Mouse (Mus musculus): ENCODE results near the gene Klf15. TPM values are rescaled to one million over a fixed set of nuclear protein-coding genes. Genes with fewer than 3 reads are reported as not detected.

Klf15 gene
- 18.4 and 22.4 TPM in 2 replicates for polyA plus RNA-seq (2015; fragmentation: Nextera tagmentation; extraction: Ambion mirVana)

- Histone ChIP-seq H3K27me3 (peaks cover 56% of the 10 kb centered on the region), H3K9ac (peak within 1 kb of the TSS; percentile 45), H3K27ac (replicated peaks) (peak within 1 kb of the TSS; percentile 85), H3K9me3 (replicated peaks) (no peaks in the 10 kb centered on the region), H3K4me1 (replicated peaks) (peaks cover 14% of the 10 kb centered on the region), H3K36me3 (replicated peaks) (no peaks in the 10 kb centered on the region), H3K4me2 (peak within 1 kb of the TSS; percentile 64), H3K4me3 (replicated peaks) (peak within 1 kb of the TSS; percentile 57)
- ATAC-seq (ENCODE audit: insufficient read depth) = peak; percentile 45
- 2% methylated on average over 70 of the region's 70 CpGs for WGBS (ENCODE audit: insufficient replicate concordance)
Observed at GRCm38 (mm10) chr6:90462181-90462706, at the start of gene Klf15. Gene Klf15, plus strand, starts transcription at chr6:90462576.

GRCm38 (mm10) chr6:90422565-90422964 is 39.8 kb upstream of the Klf15 start:
- peaks cover 10% of the 10 kb centered on the region for H3K27me3 ChIP-seq
- 6% methylated on average over 14 of the region's 14 CpGs for WGBS (ENCODE audit: insufficient replicate concordance)

DNA sequence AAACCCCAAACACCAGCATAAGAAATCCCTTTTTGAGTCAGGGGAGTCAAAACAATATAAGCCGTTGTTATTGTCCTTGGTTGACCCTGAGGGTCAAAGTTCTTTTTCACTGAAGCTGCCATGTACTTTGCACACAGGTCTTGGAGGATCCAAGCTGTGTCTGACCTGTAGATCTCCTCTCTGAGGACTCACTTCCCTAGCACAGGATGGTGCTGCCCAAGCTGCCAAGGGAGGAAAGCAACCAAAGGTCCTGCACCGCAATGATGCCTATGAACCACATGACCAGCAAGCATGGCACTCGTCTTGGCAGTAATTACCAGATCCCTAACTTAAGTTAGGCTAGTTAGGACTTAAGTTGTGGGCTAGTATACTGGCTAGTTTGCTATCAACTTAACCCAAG is 37.0 kb upstream of the Klf15 start:
- H3K4me1 ChIP-seq (replicated peaks) = peaks cover 8% of the 10 kb centered on the region
- 74% methylated on average over 3 of the region's 3 CpGs for WGBS (ENCODE audit: insufficient replicate concordance)
- H3K9me3 ChIP-seq (replicated peaks) = no peaks in the 10 kb centered on the region
- H3K9ac ChIP-seq = no peak overlapping the region
- H3K36me3 ChIP-seq (replicated peaks) = no peaks in the 10 kb centered on the region
- no peak overlapping the region for H3K4me2 ChIP-seq
- no peak overlapping the region for H3K27ac ChIP-seq (replicated peaks)
- H3K4me3 ChIP-seq (replicated peaks) = no peak overlapping the region
- ATAC-seq (ENCODE audit: insufficient read depth) = no peak
- peaks cover 24% of the 10 kb centered on the region for H3K27me3 ChIP-seq

More at GRCm38 (mm10) chr6:90422565-90422964, 39.8 kb upstream of the Klf15 start:
- Histone ChIP-seq H3K4me3 (replicated peaks) (no peak overlapping the region), H3K4me1 (replicated peaks) (peaks cover 8% of the 10 kb centered on the region), H3K27ac (replicated peaks) (no peak overlapping the region), H3K36me3 (replicated peaks) (no peaks in the 10 kb centered on the region), H3K9ac (no peak overlapping the region), H3K9me3 (replicated peaks) (no peaks in the 10 kb centered on the region), H3K4me2 (peak overlapping the region; percentile 42)
- ATAC-seq (ENCODE audit: insufficient read depth) = peak; percentile 70

- H3K36me3 ChIP-seq (replicated peaks) = no peaks in the 10 kb centered on the region
- no peak for ATAC-seq (ENCODE audit: insufficient read depth)
- peaks cover 24% of the 10 kb centered on the region for H3K27me3 ChIP-seq
- H3K4me2 ChIP-seq = no peak overlapping the region
- peaks cover 8% of the 10 kb centered on the region for H3K4me1 ChIP-seq (replicated peaks)
- no peak overlapping the region for H3K9ac ChIP-seq
- WGBS (ENCODE audit: insufficient replicate concordance) = 82% methylated on average over 4 of the region's 4 CpGs
- H3K27ac ChIP-seq (replicated peaks) = no peak overlapping the region
- H3K9me3 ChIP-seq (replicated peaks) = no peaks in the 10 kb centered on the region
- no peak overlapping the region for H3K4me3 ChIP-seq (replicated peaks)
Observed at GRCm38 (mm10) chr6:90426003-90426402, 36.4 kb upstream of the Klf15 start.

- Histone ChIP-seq H3K9me3 (replicated peaks) (no peaks in the 10 kb centered on the region), H3K27me3 (peaks cover 24% of the 10 kb centered on the region), H3K9ac (no peak within 1 kb of the TSS), H3K4me3 (replicated peaks) (peak within 1 kb of the TSS; percentile 40), H3K27ac (replicated peaks) (no peak within 1 kb of the TSS), H3K4me2 (peak within 1 kb of the TSS; percentile 64), H3K36me3 (replicated peaks) (no peaks in the 10 kb centered on the region), H3K4me1 (replicated peaks) (no peaks in the 10 kb centered on the region)
- 1% methylated on average over 31 of the region's 31 CpGs for WGBS (ENCODE audit: insufficient replicate concordance)
- peak; percentile 64 for ATAC-seq (ENCODE audit: insufficient read depth)
Observed at GRCm38 (mm10) chr6:90428380-90428974, 33.9 kb upstream of the Klf15 start, which contains the start of gene Cfap100. Gene Cfap100, minus strand, starts transcription at chr6:90428797.

GRCm38 (mm10) chr6:90429911-90430310 is 32.5 kb upstream of the Klf15 start:
- Histone ChIP-seq H3K27me3 (peaks cover 24% of the 10 kb centered on the region), H3K9me3 (replicated peaks) (no peaks in the 10 kb centered on the region), H3K9ac (no peak overlapping the region), H3K27ac (replicated peaks) (no peak overlapping the region), H3K36me3 (replicated peaks) (no peaks in the 10 kb centered on the region), H3K4me1 (replicated peaks) (no peaks in the 10 kb centered on the region), H3K4me3 (replicated peaks) (no peak overlapping the region), H3K4me2 (no peak overlapping the region)
- no peak for ATAC-seq (ENCODE audit: insufficient read depth)
- 67% methylated on average over 14 of the region's 14 CpGs for WGBS (ENCODE audit: insufficient replicate concordance)

- H3K27me3 ChIP-seq = peaks cover 24% of the 10 kb centered on the region
- no peaks in the 10 kb centered on the region for H3K36me3 ChIP-seq (replicated peaks)
- ATAC-seq (ENCODE audit: insufficient read depth) = no peak
- no peak overlapping the region for H3K4me3 ChIP-seq (replicated peaks)
- 55% methylated on average over 2 of the region's 2 CpGs for WGBS (ENCODE audit: insufficient replicate concordance)
- no peaks in the 10 kb centered on the region for H3K9me3 ChIP-seq (replicated peaks)
- H3K9ac ChIP-seq = no peak overlapping the region
- H3K27ac ChIP-seq (replicated peaks) = no peak overlapping the region
- no peaks in the 10 kb centered on the region for H3K4me1 ChIP-seq (replicated peaks)
- H3K4me2 ChIP-seq = no peak overlapping the region
Observed at GRCm38 (mm10) chr6:90431487-90431886, 30.9 kb upstream of the Klf15 start.

GRCm38 (mm10) chr6:90434687-90435086 is 27.7 kb upstream of the Klf15 start:
- H3K9ac ChIP-seq = no peak overlapping the region
- H3K36me3 ChIP-seq (replicated peaks) = no peaks in the 10 kb centered on the region
- no peaks in the 10 kb centered on the region for H3K9me3 ChIP-seq (replicated peaks)
- H3K27me3 ChIP-seq = no peaks in the 10 kb centered on the region
- no peak overlapping the region for H3K4me3 ChIP-seq (replicated peaks)
- H3K4me1 ChIP-seq (replicated peaks) = no peaks in the 10 kb centered on the region
- WGBS (ENCODE audit: insufficient replicate concordance) = 47% methylated on average over 3 of the region's 3 CpGs
- ATAC-seq (ENCODE audit: insufficient read depth) = peak; percentile 17; the same call in 1 of the 2 replicates
- no peak overlapping the region for H3K27ac ChIP-seq (replicated peaks)
- H3K4me2 ChIP-seq = no peak overlapping the region

GRCm38 (mm10) chr6:90435195-90435618 is 27.2 kb upstream of the Klf15 start:
- Histone ChIP-seq H3K36me3 (replicated peaks) (no peaks in the 10 kb centered on the region), H3K27me3 (no peaks in the 10 kb centered on the region), H3K9ac (no peak overlapping the region), H3K4me3 (replicated peaks) (no peak overlapping the region), H3K4me1 (replicated peaks) (no peaks in the 10 kb centered on the region), H3K27ac (replicated peaks) (peak overlapping the region; percentile 63; the same call in 1 of the 2 replicates), H3K9me3 (replicated peaks) (no peaks in the 10 kb centered on the region), H3K4me2 (no peak overlapping the region)
- WGBS (ENCODE audit: insufficient replicate concordance) = 10% methylated on average over 11 of the region's 11 CpGs
- ATAC-seq (ENCODE audit: insufficient read depth) = peak; percentile 84

DNA sequence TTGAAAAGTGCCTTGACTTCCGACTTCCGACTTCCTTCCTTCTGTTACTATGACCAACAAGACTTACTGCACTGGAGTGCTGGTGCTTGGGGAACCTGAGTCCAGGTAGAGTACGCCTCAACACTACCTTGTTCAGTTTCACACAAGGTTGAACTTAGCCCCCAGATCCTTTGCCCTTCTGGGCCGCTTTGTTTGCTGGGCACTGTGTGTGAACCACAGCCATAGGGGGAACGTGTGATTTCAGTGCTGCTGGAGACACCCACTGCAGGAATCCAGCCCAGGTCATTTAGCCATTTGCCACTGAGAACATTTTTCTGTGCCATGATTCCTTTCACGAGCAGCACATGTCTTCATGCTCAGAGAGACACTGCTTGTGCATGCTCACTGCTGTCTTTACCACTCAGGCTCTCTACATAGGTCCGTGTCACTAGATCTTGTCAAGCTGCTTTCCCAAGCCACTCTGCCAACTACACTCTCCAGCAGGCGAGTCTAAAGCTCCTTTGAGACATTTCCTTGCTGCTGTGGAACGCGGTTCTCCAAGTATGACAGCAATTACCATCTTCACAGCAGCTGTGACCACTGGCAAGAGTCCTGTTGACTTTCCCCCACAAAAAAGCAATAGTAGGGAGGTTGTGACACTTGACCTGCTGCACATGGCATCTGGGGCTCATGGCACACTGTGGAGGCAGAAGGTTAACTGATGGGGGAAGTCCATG is 26.0 kb upstream of the Klf15 start:
- Histone ChIP-seq H3K27ac (replicated peaks) (peak overlapping the region; percentile 63), H3K9ac (no peak overlapping the region), H3K4me2 (no peak overlapping the region), H3K36me3 (replicated peaks) (no peaks in the 10 kb centered on the region), H3K4me1 (replicated peaks) (no peaks in the 10 kb centered on the region), H3K4me3 (replicated peaks) (no peak overlapping the region), H3K9me3 (replicated peaks) (no peaks in the 10 kb centered on the region), H3K27me3 (no peaks in the 10 kb centered on the region)
- WGBS (ENCODE audit: insufficient replicate concordance) = 60% methylated on average over 10 of the region's 10 CpGs
- ATAC-seq (ENCODE audit: insufficient read depth) = peak; percentile 29; the same call in 1 of the 2 replicates

DNA sequence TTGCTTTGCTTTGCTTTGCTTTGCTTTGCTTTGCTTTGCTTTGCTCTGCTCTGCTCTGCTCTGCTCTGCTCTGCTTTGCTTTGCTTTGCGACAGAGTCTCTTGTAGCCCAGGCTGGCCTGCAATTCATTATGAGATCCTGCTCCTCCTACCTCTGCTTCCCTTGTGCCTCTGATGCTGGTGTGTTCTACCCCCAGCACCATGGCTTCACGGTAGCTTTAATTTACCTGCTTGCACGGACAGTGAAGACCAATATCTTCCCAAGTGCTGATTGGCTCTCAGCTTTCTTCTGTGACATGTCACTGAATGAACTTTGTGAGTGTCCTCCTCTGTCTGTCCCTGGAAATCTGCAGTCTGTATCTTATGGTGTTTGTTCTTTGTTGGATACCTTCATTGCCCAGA is 25.3 kb upstream of the Klf15 start:
- Histone ChIP-seq H3K27ac (replicated peaks) (no peak overlapping the region), H3K9me3 (replicated peaks) (no peaks in the 10 kb centered on the region), H3K27me3 (no peaks in the 10 kb centered on the region), H3K4me2 (no peak overlapping the region), H3K36me3 (replicated peaks) (no peaks in the 10 kb centered on the region), H3K9ac (no peak overlapping the region), H3K4me1 (replicated peaks) (no peaks in the 10 kb centered on the region), H3K4me3 (replicated peaks) (no peak overlapping the region)
- 62% methylated on average over 3 of the region's 3 CpGs for WGBS (ENCODE audit: insufficient replicate concordance)
- ATAC-seq (ENCODE audit: insufficient read depth) = no peak
